Mouse (Mus musculus): ENCODE results near the gene Trim31.

DNA sequence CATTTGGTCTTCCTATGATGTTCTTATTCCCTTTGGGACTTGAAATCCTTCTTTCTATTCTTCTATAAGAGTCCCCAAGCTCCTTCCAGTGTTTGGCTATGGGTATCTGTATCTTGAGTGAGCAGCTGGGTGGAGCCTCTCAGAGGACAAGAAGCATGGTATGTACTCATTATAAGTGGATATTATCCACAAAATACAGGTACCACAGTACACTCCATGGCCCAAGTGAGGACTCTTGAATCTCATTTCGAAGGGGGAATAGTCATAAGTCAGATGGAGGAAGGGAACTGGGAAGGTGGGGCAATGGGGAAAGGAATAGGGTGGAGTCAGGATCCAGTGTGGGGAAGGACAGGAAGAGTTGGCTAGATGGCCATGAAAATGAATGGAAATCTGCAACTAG, 55.1 kb downstream of the Trim31 start:
- TF ChIP-seq POLR2A (IDR thresholded peaks at IDR 0.05; ENCODE audit: extremely low read depth, insufficient read depth, low read length) (no peak), CTCF (IDR thresholded peaks at IDR 0.05; ENCODE audit: low read depth, low read length) (no peak)
